Mouse (Mus musculus) neural tube, embryonic 14.5 days (tissue): ENCODE data around the gene Tcf3. TPM values are rescaled to one million over a fixed set of nuclear protein-coding genes. Genes with fewer than 3 reads are reported as not detected.

Experiments used
- ATAC-seq: fragments of 200-750 bp; cut with Nextera tagmentation; 2 replicates; pipeline ENCODE4 v1.8.0; 2017; ENCODE audit warnings: low read depth, mild to moderate bottlenecking, moderate TSS enrichment, moderate library complexity
- H3K27ac ChIP-seq: fragments of 300-500 bp; sonication (generic); 2 replicates; pipeline ENCODE4 v1.5.1; 2014; ENCODE audit warnings: low read depth, mild to moderate bottlenecking, control low read depth, low read length, moderate library complexity, mixed read lengths
- H3K27me3 ChIP-seq: fragments of 300-500 bp; sonication (generic); 2 replicates; pipeline ENCODE4 v1.6.1; 2014; ENCODE audit warnings: low read length; ENCODE audit not compliant: control insufficient read depth, insufficient read depth
- H3K36me3 ChIP-seq: fragments of 300-500 bp; sonication (generic); 2 replicates; pipeline ENCODE4 v1.6.1; 2014; ENCODE audit warnings: low read length, mixed read lengths; ENCODE audit not compliant: control insufficient read depth, insufficient read depth
- H3K4me1 ChIP-seq: fragments of 300-500 bp; sonication (generic); 2 replicates; pipeline ENCODE4 v1.6.1; 2014; ENCODE audit warnings: low read length; ENCODE audit not compliant: control insufficient read depth, insufficient read depth
- H3K4me2 ChIP-seq: fragments of 300-500 bp; sonication (generic); 2 replicates; pipeline ENCODE4 v1.6.1; 2014; ENCODE audit warnings: mild to moderate bottlenecking, low read depth, low read length, control low read depth
- H3K4me3 ChIP-seq: fragments of 300-500 bp; sonication (generic); 2 replicates; pipeline ENCODE4 v1.5.1; 2014; ENCODE audit warnings: low read depth, low read length, control low read depth, mixed read lengths
- H3K9ac ChIP-seq: fragments of 300-500 bp; sonication (generic); replicated peaks from 2 replicates; pipeline ENCODE4 v1.6.1; 2014; ENCODE audit warnings: low read depth, mild to moderate bottlenecking, control low read depth, low read length, mixed read lengths
- H3K9me3 ChIP-seq: fragments of 300-500 bp; sonication (generic); 2 replicates; pipeline ENCODE4 v1.6.1; 2016; ENCODE audit warnings: low read length; ENCODE audit not compliant: control insufficient read depth
- WGBS: fragments of 180-500 bp; shearing (Covaris S2); extraction: QIAGEN DNeasy Blood & Tissue Kit; methylation state at CpG from one replicate; pipeline ENCODE4 v1.1.7; 2014; 5-methylcytosine and 5-hydroxymethylcytosine counted together
- polyA plus RNA-seq: library from polyadenylated mRNA; unstranded; fragments of >200 nt; fragmentation: Nextera tagmentation; extraction: Ambion mirVana; gene quantifications from 2 replicates; pipeline ENCODE4 v1.2.1, GENCODE M21; 2014

Gene Tcf3
- polyA plus RNA-seq, 1 experiment from 2014 or later, result 30.4 TPM

GRCm38 (mm10) chr10:80459671-80460070 lies 26.2 kb upstream of the Tcf3 start:
- Histone ChIP-seq H3K27me3 (peaks cover 2% of the 10 kb centered on the region; the same call in 1 of the 2 replicates), H3K9ac (no peak overlapping the region), H3K4me1 (no peaks in the 10 kb centered on the region), H3K4me2 (no peak overlapping the region), H3K4me3 (no peak overlapping the region), H3K9me3 (no peaks in the 10 kb centered on the region), H3K36me3 (no peaks in the 10 kb centered on the region), H3K27ac (no peak overlapping the region)
- ATAC-seq, result no peak
- 91% methylated on average over 11 of the region's 11 CpGs for WGBS

DNA sequence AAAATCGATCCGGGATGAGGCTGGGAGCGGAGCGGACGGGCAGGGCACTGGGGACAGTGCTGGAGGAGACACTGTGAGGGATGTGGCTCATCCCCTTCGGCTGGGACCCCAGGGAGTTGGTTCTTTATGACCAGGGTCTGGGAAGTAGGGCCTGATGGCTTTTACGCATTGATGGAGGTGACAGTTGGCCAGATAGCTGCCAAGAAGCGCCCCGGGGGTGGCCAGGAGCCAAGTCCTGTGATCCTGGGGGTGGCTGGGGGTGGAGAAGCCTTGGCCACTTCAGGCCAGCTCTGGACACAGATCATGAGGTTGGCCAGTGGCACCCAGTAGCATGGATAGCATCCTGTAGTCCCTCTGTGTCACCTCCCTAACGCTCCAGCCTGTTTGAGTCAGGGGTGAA lies 25.8 kb upstream of the Tcf3 start:
- Histone ChIP-seq H3K27ac (no peak overlapping the region), H3K27me3 (peaks cover 2% of the 10 kb centered on the region; the same call in 1 of the 2 replicates), H3K4me2 (no peak overlapping the region), H3K36me3 (no peaks in the 10 kb centered on the region), H3K9ac (no peak overlapping the region), H3K9me3 (no peaks in the 10 kb centered on the region), H3K4me1 (no peaks in the 10 kb centered on the region), H3K4me3 (no peak overlapping the region)
- ATAC-seq, result no peak
- 26% methylated on average over 10 of the region's 10 CpGs for WGBS

DNA sequence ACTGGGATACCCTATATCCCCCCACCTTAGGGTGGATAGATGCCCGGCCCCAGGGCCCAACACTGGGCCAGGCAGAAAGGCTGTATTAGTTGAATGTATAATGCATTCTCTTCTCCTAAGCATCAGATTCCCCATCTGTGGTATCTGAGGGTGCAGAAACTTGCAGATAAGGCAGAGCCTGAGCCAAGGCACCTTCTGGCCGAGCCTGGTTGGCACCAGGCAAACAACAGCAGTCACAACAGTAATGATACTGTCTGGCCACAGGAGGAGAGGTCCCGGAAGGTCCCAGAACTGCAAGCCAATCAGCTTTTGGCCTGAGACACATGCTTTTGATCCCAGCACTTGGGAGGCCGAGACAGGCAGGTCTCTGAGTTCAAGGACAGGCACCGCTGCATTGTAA lies 22.2 kb upstream of the Tcf3 start:
- WGBS, result 78% methylated on average over 5 of the region's 5 CpGs
- Histone ChIP-seq H3K36me3 (no peaks in the 10 kb centered on the region), H3K4me3 (no peak overlapping the region), H3K4me1 (no peaks in the 10 kb centered on the region), H3K9ac (no peak overlapping the region), H3K27ac (no peak overlapping the region), H3K27me3 (peaks cover under 1% of the 10 kb centered on the region; the same call in 1 of the 2 replicates), H3K4me2 (no peak overlapping the region), H3K9me3 (no peaks in the 10 kb centered on the region)
- ATAC-seq, result no peak

DNA sequence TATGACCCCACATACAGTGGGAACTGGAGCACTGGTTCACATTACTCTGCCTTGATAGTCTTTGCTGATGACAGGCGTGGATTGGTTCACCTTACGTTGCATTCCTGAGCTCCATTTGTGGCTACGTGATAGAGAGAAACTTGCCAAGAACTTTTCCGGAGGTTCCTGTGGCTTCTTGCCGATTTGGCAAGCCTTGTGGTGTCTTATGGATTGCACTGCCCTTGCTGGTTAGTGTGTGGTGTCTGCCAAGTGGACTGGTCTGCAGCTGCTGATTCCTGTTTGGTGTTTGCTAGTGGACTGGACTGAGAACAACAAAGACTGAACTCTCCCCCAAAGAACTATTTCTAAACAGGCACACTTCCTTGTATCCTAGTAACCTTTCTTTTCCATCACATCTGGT lies 21.3 kb upstream of the Tcf3 start:
- Histone ChIP-seq H3K4me3 (no peak overlapping the region), H3K36me3 (no peaks in the 10 kb centered on the region), H3K9me3 (no peaks in the 10 kb centered on the region), H3K9ac (no peak overlapping the region), H3K4me2 (no peak overlapping the region), H3K27ac (no peak overlapping the region), H3K27me3 (no peaks in the 10 kb centered on the region; the same call in 1 of the 2 replicates), H3K4me1 (no peaks in the 10 kb centered on the region)
- 85% methylated on average over 5 of the region's 5 CpGs for WGBS
- ATAC-seq, result no peak

DNA sequence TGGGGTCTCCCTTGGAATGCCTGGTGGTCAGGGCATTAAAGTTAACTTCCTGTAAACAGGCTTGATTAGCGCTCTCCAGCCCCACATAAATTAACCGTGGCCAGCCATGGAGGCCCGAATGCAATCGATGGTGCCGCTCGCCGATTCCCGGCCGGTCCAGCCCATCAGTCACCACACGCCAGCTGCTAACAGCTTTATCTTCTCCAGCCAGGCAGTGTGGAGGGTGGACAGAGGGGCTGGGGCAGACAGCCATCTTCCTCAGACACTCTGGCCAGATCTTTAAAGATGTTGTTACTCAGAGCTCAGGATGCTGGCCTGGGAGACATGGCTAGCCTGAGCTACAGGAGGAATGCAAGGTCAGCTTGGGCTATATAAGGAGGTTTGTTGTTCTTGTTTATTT lies 20.2 kb upstream of the Tcf3 start:
- H3K9ac ChIP-seq, result no peak overlapping the region
- no peak overlapping the region for H3K4me3 ChIP-seq
- H3K36me3 ChIP-seq, result no peaks in the 10 kb centered on the region
- no peaks in the 10 kb centered on the region for H3K4me1 ChIP-seq
- WGBS, result 48% methylated on average over 10 of the region's 10 CpGs
- no peaks in the 10 kb centered on the region for H3K9me3 ChIP-seq
- H3K4me2 ChIP-seq, result no peak overlapping the region
- no peak for ATAC-seq
- no peak overlapping the region for H3K27ac ChIP-seq
- no peaks in the 10 kb centered on the region; the same call in 1 of the 2 replicates for H3K27me3 ChIP-seq

DNA sequence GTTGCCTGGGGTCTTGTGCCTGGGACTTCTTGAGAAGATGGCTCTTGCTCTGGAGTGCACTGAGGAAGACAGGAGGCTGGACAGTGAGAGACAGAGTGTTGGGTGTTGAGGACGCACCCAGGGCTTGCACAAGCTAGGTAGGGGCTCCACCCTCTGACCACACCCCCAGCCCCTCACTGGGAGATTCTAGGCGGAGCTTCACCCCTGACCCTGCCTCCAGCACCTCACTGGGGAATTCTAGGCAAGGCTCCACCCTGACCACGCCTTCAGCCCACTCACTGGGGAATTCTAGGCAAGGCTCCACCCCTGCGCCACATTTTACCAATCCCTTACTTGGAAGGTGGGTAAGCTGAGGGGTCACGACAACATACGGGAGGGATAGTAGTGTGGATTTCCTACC lies 17.2 kb upstream of the Tcf3 start:
- Histone ChIP-seq H3K4me2 (no peak overlapping the region), H3K27me3 (no peaks in the 10 kb centered on the region; the same call in 1 of the 2 replicates), H3K4me3 (no peak overlapping the region), H3K27ac (no peak overlapping the region), H3K9me3 (no peaks in the 10 kb centered on the region), H3K9ac (no peak overlapping the region), H3K36me3 (no peaks in the 10 kb centered on the region), H3K4me1 (no peaks in the 10 kb centered on the region)
- WGBS, result 7% methylated on average over 6 of the region's 6 CpGs
- no peak for ATAC-seq

- Histone ChIP-seq H3K27ac (no peak overlapping the region), H3K9me3 (no peaks in the 10 kb centered on the region), H3K4me3 (no peak overlapping the region), H3K36me3 (no peaks in the 10 kb centered on the region), H3K9ac (no peak overlapping the region), H3K4me2 (peak overlapping the region; percentile 31), H3K27me3 (no peaks in the 10 kb centered on the region), H3K4me1 (no peaks in the 10 kb centered on the region)
- peak; percentile 81 for ATAC-seq
- WGBS, result 7% methylated on average over 26 of the region's 26 CpGs
Observed at GRCm38 (mm10) chr10:80445898-80446601, 12.6 kb upstream of the Tcf3 start.

DNA sequence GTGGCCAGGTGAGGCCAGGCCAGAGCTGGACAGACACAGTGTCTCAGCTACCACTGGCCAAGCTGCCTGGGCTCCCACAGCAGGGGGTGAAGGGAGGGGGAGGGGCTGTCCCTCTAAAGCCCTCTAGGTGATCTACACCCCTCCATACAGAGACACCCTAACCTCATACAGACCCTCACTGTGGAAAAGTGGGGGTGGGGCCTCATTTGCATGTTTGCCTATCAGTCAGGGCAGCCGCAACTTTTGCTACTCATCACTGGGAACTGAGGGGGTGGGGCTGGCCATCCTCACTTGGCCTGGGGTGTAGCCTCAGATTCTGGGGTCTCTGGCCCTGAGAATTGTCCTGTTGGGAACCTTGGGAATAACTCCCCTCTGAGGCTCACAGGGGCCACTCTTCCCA lies 11.6 kb upstream of the Tcf3 start:
- Histone ChIP-seq H3K4me3 (no peak overlapping the region), H3K4me2 (no peak overlapping the region), H3K27ac (no peak overlapping the region), H3K9ac (no peak overlapping the region), H3K4me1 (no peaks in the 10 kb centered on the region), H3K27me3 (no peaks in the 10 kb centered on the region), H3K9me3 (no peaks in the 10 kb centered on the region), H3K36me3 (no peaks in the 10 kb centered on the region)
- WGBS, result 40% methylated on average over 1 of the region's 1 CpGs
- ATAC-seq, result no peak; the same call in 1 of the 2 replicates

DNA sequence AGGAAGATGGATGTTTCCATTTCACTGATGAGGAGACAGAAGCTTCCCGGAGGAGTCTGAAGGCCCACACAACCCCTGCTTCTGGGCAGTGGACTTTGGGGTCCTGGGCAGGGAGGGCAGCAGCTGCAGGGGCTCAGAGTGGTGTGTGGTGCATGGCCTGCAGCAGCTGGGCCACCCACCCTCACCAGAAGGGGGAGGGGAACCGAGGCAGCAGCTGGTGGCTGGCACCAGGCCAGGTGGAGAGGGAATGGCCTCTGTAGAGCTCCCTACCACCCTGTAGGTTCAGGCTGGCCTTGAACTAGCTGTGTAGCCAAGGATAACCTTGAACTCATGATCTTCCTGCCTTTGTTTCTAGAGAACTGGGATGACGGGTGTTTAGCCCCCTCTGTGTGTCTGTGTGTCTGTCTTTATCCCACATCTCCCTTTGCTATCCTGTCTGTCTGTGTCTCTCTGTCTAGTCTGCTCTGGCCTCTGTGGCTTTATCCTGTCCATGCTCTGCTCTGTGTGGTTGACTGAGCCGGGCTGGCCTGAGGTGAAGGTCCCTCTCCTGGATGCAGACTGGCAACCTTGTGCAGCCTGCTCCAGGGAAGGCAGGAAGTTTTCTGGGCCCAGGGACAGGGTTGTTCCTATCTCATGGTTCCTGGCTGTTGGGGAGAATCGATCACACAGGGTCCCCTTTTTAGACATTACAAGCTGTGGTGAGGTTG lies 11.0 kb upstream of the Tcf3 start:
- Histone ChIP-seq H3K4me3 (no peak overlapping the region), H3K4me1 (no peaks in the 10 kb centered on the region), H3K9me3 (no peaks in the 10 kb centered on the region), H3K4me2 (no peak overlapping the region), H3K27ac (no peak overlapping the region), H3K36me3 (no peaks in the 10 kb centered on the region), H3K27me3 (no peaks in the 10 kb centered on the region), H3K9ac (no peak overlapping the region)
- WGBS, result 36% methylated on average over 5 of the region's 5 CpGs
- ATAC-seq, result no peak
